Mouse (Mus musculus) stomach, postnatal 0 days (tissue): ENCODE measurements around the gene Ankk1.

Experiments
- CTCF ChIP-seq: IDR thresholded peaks from 2 replicates; pipeline ENCODE4 v1.5.1; 2016; ENCODE audit warnings: antibody characterized with exemption, low read depth, mild to moderate bottlenecking, moderate library complexity
- EP300 ChIP-seq: optimal IDR thresholded peaks from 2 replicates; pipeline ENCODE3; 2016; ENCODE audit warnings: antibody characterized with exemption

DNA sequence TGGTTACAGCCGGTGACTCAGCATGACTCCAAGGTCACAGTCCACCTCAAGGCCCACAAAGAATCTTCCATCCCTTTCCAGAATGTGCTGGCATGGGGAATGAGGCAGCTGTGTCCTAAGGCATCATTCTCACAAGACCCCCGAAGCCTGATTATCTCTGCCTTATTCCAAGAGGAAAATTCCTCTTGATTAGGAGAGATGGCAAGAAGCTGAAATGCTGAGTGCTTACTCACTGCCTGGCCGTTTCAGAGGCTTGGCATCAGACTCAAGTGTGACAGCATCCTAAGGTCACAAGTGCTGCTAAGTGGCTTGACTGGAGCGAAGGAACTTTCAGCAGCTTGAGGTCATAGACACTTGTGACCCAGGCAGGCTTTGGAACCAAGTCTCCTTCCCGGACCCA lies 16.2 kb downstream of the Ankk1 start:
- TF ChIP-seq CTCF (no peak), EP300 (no peak)
